Mouse (Mus musculus): ENCODE measurements at regions not wholly inside any gene's neighbourhood (a gene's known extent, or its start where the extent isn't known, plus 50 kb on each side); places are given as distances from the start of the nearest gene placed in this dataset.

- TF ChIP-seq GATA1 (IDR thresholded peaks at IDR 0.05; ENCODE audit: low read length) (no peak), TAL1 (IDR thresholded peaks at IDR 0.05; ENCODE audit: low read length) (no peak)
Measured at GRCm38 (mm10) chr7:117859419-117859818, 256.6 kb downstream of the Rps15a start.
